Mouse (Mus musculus): ENCODE data around the gene Thap12. TPM values are rescaled to one million over a fixed set of nuclear protein-coding genes. Genes with fewer than 3 reads are reported as not detected.

The Thap12 gene
- 10 to 100 TPM; 13.2 to 14.9 (median 13.9) TPM for polyA plus RNA-seq (2017; shearing (Covaris generic))

DNA sequence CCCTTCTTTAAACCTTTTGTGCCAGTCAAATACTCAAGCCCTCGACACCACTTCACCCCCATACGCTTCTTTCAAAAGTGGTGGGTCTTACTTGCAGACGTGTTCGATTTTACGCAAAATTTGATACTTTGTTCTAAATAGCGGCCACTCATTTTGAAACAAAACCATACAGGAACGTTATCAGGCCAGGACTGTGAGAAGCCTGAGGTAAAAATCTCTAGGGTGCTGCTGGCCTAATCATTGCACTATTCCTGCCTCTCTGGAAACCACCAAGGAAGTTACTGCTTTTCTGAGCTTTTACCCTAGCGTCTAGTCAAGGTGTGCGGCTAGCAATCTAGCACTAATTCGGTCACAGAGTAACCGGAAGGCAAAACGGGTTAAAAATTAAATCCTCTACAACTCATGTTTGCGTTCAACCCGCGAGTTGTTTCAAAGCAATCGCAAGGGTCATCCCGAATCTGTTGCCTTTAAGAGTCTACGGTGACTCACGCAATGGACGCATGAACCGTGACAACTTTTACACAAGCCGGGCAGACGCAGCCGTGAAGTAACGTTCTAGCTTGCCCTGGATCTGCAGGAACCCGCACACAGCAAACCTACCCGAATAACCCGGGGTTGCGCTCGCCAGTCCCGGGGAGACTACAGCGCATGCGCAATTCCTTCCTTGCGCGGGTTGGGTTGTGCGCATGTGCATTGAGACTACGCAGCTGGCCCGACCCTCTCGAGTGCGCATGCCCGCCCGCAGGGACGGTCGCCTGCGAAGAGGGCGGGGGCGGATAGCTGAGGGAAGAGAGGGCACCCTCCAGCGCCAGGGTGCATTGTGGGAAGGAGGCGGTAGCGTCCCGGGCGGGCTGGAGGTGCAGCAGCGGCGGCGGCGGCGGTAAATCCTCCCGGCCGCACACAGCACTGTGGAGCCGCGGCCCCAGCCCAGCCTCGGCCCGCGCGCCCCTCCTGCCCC, at the start of gene Thap12:
Gene Thap12 (plus strand): TSS at position 821 of the 958 bp plus-strand sequence.
- peak; percentile 87 for ATAC-seq

DNA sequence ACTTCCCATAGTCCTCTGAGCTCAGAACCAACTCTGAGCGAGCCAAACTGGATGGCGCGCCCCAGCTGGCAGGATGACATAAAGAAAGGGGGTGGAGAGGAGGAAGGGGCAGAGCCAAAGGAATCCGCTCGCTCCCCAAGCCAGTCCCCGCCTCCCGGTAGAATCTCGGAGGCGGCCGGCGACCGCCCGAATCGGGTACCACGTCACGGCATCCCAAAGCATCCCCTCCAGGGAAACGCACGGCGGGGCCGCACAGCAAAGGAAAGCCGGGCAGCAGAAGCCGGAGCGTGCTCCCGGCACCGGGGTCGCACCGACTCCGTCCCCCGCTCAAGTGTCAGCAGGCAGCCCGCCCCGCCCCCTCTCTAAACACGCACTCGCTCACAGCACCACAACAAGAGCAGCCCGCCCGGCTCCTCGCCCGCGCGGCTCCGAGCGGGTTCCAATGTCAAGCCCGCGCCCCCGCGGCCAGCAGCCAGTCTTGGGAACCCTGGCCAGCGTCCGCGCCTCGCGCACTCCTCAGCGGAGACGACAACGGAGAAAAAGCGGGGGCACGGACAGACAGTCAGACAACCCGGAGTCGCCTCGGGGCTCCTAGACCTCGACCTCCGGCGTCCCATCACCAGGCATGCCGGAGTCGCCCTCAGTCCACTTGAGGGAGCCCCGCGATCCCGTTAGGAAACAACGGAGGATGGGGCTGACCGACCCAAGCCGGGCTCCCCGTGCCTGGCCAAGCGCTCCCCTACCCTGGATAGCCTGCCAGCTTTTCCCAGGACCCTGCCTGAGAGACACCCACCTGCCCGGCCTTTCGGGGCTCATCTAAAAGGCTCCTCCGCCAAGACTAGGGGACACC, 47.0 kb upstream of the Thap12 start:
- ATAC-seq = peak; percentile 65

GRCm38 (mm10) chr7:98656531-98657221, 46.2 kb upstream of the Thap12 start, which contains the start of gene Emsy:
Gene Emsy (minus strand): TSS chr7:98656783.
- peak; percentile 91 for ATAC-seq

GRCm38 (mm10) chr7:98665166-98665565, 37.7 kb upstream of the Thap12 start:
- ATAC-seq = no peak

GRCm38 (mm10) chr7:98665726-98666125, 37.2 kb upstream of the Thap12 start:
- ATAC-seq = no peak

GRCm38 (mm10) chr7:98667956-98668746, 34.8 kb upstream of the Thap12 start:
- no peak for ATAC-seq

GRCm38 (mm10) chr7:98670831-98671230, 32.1 kb upstream of the Thap12 start:
- ATAC-seq = no peak

GRCm38 (mm10) chr7:98671416-98671815, 31.5 kb upstream of the Thap12 start:
- no peak for ATAC-seq

- no peak for ATAC-seq
Measured at GRCm38 (mm10) chr7:98672241-98672955, 30.5 kb upstream of the Thap12 start.

GRCm38 (mm10) chr7:98674344-98674743, 28.6 kb upstream of the Thap12 start:
- no peak for ATAC-seq

DNA sequence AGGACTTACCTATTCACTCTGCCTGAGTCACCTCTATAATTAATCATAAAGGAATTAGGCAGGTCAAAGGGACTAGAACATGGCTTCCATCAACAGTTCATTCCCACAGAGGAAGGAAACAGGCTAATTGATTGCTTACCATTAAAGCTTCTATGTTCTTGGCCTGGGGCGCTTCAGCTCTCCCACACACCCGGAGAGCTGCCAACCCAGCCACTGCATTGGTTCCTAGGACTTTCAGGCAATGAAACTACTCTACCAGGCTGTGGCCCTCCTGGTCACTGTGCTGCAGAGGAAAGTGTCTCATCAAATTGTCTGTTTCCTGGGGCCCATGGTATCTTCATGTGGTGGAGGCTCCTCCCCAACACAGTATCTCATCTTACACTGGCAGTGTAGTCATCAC, 25.4 kb upstream of the Thap12 start:
- ATAC-seq = no peak

DNA sequence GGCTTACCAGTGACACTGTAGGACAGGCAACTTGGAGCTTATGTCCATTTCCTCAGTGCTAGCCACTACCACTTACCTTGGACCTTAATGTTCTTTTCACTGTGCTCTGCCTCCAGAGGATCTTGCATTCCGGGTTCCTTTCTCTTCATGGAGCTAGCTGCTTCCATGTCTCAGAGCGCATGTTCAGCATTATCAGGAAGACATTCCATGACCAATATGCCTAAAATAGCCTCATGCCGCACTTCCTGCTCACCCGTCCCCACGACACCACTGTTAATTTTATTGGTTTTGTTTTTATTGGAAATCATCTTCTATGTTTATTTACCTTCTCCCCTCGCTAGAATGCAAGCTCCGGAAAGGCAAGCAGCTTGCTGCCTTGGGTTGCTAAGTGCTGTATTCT, 24.5 kb upstream of the Thap12 start:
- no peak for ATAC-seq

DNA sequence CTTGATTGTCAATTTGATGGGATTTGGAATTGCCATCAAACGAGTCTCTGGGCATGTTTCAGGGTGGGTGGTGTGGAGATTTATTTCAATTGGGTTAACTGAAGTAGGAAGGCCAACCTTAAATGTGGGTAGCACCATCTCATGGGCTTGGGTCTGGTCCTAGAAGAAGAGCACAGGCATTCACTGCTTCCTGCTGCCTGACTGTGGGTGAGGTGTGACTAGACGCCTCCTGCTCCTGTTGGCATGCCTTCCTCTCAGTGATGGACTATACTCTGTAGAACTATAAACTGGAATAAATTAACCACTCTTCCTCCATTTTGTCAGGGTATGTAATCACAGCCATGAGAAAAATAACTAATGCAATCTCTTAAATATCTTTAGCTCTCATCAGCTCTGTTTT, 22.2 kb upstream of the Thap12 start:
- no peak for ATAC-seq

DNA sequence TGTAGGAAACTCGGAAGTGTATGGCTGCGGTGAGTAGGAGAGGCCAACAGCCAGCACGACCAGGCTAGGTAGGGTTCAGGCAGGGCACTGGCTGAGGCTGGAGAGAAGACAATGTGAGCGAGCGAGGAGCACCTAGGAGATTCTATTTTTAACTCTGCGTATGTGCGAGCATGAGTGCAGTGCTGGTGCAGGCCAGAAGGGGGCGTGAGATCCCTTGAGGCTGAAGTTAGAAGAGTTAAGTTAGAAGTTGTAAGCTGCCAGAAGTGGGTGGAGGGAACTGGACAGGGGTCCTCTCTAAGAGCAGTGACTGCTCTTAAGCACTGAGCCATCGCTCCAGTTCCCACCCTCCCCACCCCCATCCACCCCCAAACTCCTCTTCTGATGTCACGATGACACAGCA, 20.1 kb upstream of the Thap12 start:
- ATAC-seq = no peak

DNA sequence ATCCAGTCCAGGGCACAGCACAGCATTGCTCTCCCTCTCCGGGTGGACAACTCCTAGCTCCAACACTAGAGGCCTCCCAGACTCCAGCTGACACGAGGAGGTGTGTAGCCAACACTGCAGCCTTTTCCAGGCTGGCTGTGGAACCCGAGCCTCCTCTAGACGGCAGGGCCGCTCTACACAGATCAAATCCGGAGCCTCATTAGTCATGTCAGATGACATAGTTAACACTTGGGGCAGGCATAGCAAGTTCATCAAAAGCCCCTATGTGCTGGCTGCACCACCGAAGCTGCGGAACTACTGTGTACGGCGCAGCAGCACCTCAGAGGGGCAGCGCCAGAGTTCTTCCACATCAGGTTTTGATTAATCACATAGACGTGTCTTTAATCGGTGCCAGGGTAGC, 17.0 kb upstream of the Thap12 start:
- no peak for ATAC-seq

DNA sequence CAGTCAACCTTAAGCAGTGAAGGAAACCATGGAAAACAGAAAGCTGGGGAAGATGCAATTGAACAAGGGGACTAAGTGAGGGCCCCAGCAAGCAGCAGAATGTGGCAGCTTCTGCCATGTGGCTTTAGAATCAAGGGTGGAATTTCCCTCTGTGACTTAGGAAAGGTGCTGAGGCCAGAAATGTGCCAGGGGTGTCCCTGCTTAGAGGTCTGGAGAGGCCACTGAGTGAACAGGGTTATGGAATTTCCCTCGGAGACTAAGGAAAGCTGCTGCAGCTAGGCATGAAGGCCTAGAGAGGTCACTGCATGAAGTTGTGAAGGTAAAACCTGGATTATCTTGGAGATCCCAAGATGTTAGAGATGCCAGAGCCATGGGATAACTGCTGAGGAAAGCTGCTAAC, 12.8 kb upstream of the Thap12 start:
- no peak for ATAC-seq

DNA sequence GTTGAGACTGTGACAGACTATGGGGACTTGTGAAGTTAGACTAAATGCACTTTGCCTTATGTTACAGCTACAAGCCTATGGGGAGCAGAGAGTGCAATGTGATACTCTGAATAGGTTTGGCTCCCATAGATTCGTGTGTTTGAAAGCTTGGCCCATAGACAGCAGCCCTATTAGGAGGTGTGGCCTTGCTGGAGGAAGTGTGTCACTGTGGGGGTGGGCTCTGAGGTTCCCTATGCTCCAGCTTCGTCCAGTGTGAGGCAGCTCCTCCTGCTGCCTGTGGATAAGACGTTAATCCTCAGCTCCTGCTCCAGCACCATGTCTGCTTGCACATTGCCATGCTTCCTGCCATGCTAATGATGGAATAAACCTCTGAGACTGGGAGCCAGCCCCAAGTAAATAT, 12.1 kb upstream of the Thap12 start:
- no peak for ATAC-seq

DNA sequence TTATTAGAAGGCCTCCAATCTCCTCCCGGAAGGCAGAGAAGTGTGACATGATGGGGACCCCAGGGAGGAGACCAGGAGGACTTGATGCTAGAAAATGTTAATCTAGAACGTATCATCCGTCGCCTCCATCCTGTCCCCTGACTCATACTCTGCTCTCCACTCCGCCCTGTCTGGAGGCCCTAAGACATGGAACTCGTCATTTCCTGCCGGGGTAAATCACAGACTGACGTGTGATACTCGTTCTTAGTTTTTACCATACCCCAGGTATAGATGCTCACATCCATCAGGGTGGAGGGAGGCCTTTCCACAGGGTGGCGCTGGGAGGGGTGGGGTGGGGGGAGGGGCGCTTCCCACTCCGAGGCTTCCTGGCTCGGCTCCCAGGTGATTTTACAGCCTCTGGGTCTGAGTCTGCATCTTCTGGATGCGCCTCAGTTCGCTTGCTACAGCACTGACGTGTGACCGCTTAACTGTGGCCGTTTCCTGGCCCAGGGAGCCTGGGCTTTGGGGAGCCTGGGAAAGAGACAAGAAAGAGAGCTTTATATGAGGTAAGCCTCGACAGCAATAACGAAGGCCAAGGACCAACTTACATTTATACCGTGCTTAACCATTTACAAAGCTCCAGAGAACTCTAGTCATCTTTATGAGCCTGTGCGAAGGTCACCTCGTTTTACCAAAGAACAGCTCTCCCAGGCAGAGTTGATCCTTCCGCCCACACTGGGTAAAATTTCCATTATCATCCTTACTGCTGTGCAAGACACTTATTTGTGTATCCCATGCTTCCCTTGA, 9.9 kb upstream of the Thap12 start:
- ATAC-seq = peak; percentile 90

DNA sequence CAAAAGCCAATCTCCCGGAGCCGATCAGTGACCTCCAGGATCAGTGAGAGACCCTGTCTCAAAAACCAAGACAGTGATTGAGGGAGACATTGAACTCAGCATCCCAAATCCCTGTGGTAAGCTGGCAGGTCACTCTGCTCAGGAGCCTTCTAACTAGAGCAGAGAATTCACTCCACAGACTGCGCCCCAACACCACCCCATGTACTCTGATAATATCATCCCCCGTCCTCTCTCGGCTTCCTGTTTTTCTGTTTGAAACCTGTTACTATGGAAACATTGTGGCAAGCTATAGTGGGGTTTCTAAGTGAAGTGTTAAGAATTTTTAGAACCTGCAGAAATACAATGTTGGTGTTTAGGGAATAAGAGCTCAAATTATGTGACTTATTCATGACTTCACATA, 8.9 kb upstream of the Thap12 start:
- ATAC-seq = peak; percentile 78

GRCm38 (mm10) chr7:98697496-98697895, 5.4 kb upstream of the Thap12 start:
- ATAC-seq = no peak
